Mouse (Mus musculus) testis, adult 10 weeks (tissue): ENCODE measurements around the gene Lrfn1. TPM values are rescaled to one million over a fixed set of nuclear protein-coding genes. Genes with fewer than 3 reads are reported as not detected.

Experiments
- polyA plus RNA-seq: library from polyadenylated mRNA; stranded (reverse); fragments of 350-450 nt; fragmentation: Illumina TruSeq; extraction: RNeasy Lipid Tissue Mini Kit (QIAGEN cat#74804); gene quantifications from one replicate; pipeline ENCODE4 v1.2.3, GENCODE M21; 2014; ENCODE audit warnings: low read depth, low replicate concordance

The Lrfn1 gene
- not detected for polyA plus RNA-seq

DNA sequence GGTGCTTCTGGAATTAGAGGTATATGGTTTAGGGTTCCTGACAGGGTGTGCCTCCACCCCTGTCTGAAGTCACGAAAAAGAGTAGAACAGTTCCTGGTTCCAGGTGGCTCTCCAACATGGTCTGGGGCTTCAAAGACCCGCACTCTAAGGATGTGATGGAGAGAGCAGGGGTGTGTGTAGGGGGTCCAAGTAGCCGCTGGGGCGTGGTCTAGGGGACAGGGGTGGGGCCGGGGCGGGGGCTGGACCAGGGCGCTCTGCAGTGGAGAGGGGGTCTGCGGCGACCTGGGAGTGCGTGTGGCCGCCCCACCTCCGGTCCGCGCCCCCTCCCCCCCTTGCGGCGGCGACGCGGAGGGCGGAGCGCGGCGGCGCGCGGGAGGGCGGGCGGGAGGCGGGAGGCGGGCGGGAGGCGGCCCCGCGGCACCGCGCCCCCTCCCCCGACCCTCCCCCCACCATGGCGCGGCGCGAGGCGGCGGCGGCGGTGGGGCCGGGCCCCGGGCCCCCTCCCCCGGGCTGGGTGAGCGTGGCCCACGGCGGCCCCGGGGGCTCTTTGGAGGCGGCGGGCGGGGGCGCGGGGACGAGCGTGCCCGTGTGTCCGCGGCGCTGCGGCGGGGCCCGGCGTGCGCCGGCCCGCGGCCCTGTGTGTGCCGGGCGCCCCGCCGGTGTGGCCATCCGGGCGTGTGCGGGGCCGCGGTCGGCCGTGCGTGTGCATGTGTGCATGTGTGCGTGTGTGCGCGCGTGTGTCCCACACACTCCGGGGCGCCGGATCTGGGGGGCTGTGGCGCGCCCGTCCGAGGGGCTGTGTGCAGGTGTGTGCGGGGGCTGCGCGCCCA, at the start of gene Lrfn1:
Gene Lrfn1, plus strand, starts transcription at position 450 of the 830 bp plus-strand sequence.

DNA sequence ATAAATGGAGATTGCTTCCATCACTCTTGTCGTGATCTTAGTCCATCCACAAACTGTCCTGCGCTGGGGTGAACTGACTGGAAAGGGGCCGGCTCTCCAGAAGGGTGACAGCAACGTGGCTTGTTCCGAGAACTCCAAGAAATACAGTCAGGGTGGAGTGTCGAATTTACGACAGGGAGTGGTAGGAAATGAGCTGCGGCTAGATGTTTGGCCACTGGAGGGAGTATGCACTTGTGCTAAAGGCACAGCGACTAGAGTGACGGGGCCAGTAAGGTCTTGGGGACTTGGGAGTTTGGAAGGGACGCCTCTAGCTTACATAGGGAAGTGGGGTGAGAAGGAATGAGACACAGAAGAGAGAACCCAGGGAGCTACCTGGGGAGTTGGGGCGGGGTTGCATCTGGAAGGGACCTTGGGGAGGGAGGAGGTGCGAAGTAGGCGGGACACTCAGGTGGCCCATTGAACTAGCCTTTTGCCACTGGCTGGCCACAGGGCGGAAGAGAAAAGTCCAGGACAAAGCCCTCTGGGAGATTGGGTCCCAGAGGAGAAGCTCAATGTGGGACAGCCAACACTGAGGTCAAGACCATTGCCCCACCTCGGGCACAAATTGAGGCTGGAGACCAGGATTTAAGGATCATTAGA, 14.7 kb upstream of the Lrfn1 start, which contains the start of gene Gmfg:
Gene Gmfg, plus strand, starts transcription at position 516 of the 639 bp plus-strand sequence.

DNA sequence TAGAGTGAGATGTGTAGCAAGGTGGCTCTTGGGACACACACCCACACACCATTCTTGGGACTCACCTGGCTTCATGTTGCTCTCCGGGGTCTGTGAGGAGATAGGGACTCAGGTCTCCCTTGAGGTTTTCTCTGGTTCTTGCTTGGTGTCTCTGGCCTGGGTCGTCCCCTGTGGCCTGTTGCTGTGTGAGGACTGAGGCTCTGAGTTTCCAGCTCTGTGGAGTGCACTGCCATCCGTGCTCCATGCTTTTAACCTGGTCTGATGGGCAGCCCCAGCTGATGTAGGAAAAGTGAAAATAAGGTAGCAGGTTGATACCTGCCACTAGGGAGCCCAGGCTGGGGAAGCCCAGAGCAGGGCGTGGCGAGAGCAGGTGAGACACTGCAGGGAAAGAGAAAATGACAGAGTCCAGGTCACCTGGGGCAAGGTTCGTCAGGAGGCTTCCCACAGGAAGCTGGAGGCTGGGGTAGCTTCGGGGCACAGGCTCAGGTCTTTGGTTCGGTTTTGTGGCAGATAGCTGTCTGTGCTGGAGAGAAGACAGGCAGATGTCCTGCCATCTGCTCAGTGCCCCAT, 58.7 kb downstream of the Lrfn1 start, which contains the start of gene Ifnl2:
Gene Ifnl2, minus strand, starts transcription at position 51 of the 570 bp plus-strand sequence.

Other genes starting within 250 kb of the Lrfn1 start
- gene Eid2, start 184.1 kb upstream of the Lrfn1 start, polyA plus RNA-seq = 10.0 TPM
- gene Eid2b, start 174.2 kb upstream of the Lrfn1 start, polyA plus RNA-seq = 3.7 TPM
- gene Selenov, start 160.8 kb upstream of the Lrfn1 start, polyA plus RNA-seq = 80.2 TPM
- gene Dll3, start 149.7 kb upstream of the Lrfn1 start, polyA plus RNA-seq = 22.7 TPM
- gene Timm50, start 139.9 kb upstream of the Lrfn1 start, polyA plus RNA-seq = 3.6 TPM
- gene Supt5, start 113.2 kb upstream of the Lrfn1 start, polyA plus RNA-seq = 65.4 TPM
- gene Rps16, start 101.3 kb upstream of the Lrfn1 start, polyA plus RNA-seq = 59.3 TPM
- 3.4 TPM for gene Plekhg2, start 79.4 kb upstream of the Lrfn1 start, polyA plus RNA-seq
- gene Zfp36, start 71.7 kb upstream of the Lrfn1 start, polyA plus RNA-seq = 2.6 TPM
- 3.9 TPM for gene Med29, start 59.3 kb upstream of the Lrfn1 start, polyA plus RNA-seq
- gene Paf1, start 59.0 kb upstream of the Lrfn1 start, polyA plus RNA-seq = 70.3 TPM
- 5.2 TPM for gene Gmfg, start 14.5 kb upstream of the Lrfn1 start, polyA plus RNA-seq
- gene Ifnl2, start 58.5 kb downstream of the Lrfn1 start, polyA plus RNA-seq = not detected
- not detected for gene Ifnl3, start 70.9 kb downstream of the Lrfn1 start, polyA plus RNA-seq
- gene Sycn, start 88.9 kb downstream of the Lrfn1 start, polyA plus RNA-seq = not detected
- gene Nccrp1, start 95.3 kb downstream of the Lrfn1 start, polyA plus RNA-seq = not detected
- gene Samd4b, start 146.2 kb downstream of the Lrfn1 start, polyA plus RNA-seq = 18.7 TPM
- 1.6 TPM for gene Pak4, start 146.2 kb downstream of the Lrfn1 start, polyA plus RNA-seq
- 0.17 TPM for gene Acp7, start 179.4 kb downstream of the Lrfn1 start, polyA plus RNA-seq
- gene Fbxo27, start 240.9 kb downstream of the Lrfn1 start, polyA plus RNA-seq = 2.9 TPM